Mouse (Mus musculus): ENCODE data around the gene Susd2. TPM values are rescaled to one million over a fixed set of nuclear protein-coding genes. Genes with fewer than 3 reads are reported as not detected.
A peak's percentile ranks its signal among the peaks of the same experiment; 100 is the strongest.

Gene Susd2
- polyA plus RNA-seq, 1 experiment: not detected

GRCm38 (mm10) chr10:75676286-75676685 lies 32.5 kb upstream of the Susd2 start:
- H3K4me1 ChIP-seq (ENCODE audit: control insufficient read depth, insufficient read depth, low read length): peaks cover 54% of the 10 kb centered on the region
- H3K27ac ChIP-seq (ENCODE audit: insufficient read depth, low read depth, low read length): peak overlapping the region; percentile 92
- TF ChIP-seq CTCF (IDR thresholded peaks at IDR 0.05; ENCODE audit: low read depth, low read length): no peak
- TF ChIP-seq POLR2A (IDR thresholded peaks at IDR 0.05; ENCODE audit: borderline replicate concordance, low read depth, low read length): no peak
- peak overlapping the region; percentile 2; the same call in 1 of the 2 replicates for H3K4me3 ChIP-seq (ENCODE audit: insufficient read depth, low read length)

- Histone ChIP-seq H3K4me3 (ENCODE audit: insufficient read depth, low read length) (no peak overlapping the region), H3K4me1 (ENCODE audit: control insufficient read depth, insufficient read depth, low read length) (peaks cover 54% of the 10 kb centered on the region), H3K27ac (ENCODE audit: insufficient read depth, low read depth, low read length) (peak overlapping the region; percentile 92)
- TF ChIP-seq CTCF (IDR thresholded peaks at IDR 0.05; ENCODE audit: low read depth, low read length): no peak
Observed at GRCm38 (mm10) chr10:75675594-75675993, 31.8 kb upstream of the Susd2 start.

- H3K4me1 ChIP-seq (ENCODE audit: control insufficient read depth, insufficient read depth, low read length): peaks cover 22% of the 10 kb centered on the region
- no peak overlapping the region for H3K4me3 ChIP-seq (ENCODE audit: insufficient read depth, low read length)
- H3K27ac ChIP-seq (ENCODE audit: insufficient read depth, low read depth, low read length): no peak overlapping the region
- TF ChIP-seq CTCF (IDR thresholded peaks at IDR 0.05; ENCODE audit: low read depth, low read length) (no peak), POLR2A (IDR thresholded peaks at IDR 0.05; ENCODE audit: borderline replicate concordance, low read depth, low read length) (no peak)
Observed at GRCm38 (mm10) chr10:75669936-75670335, 26.1 kb upstream of the Susd2 start.

GRCm38 (mm10) chr10:75667911-75668270 lies 24.1 kb upstream of the Susd2 start:
- TF ChIP-seq POLR2A (IDR thresholded peaks at IDR 0.05; ENCODE audit: borderline replicate concordance, low read depth, low read length) (no peak), CTCF (IDR thresholded peaks at IDR 0.05; ENCODE audit: low read depth, low read length) (no peak)
- H3K4me3 ChIP-seq (ENCODE audit: insufficient read depth, low read length): peak overlapping the region; percentile 65
- H3K4me1 ChIP-seq (ENCODE audit: control insufficient read depth, insufficient read depth, low read length): peaks cover 16% of the 10 kb centered on the region
- H3K27ac ChIP-seq (ENCODE audit: insufficient read depth, low read depth, low read length): peak overlapping the region; percentile 74

GRCm38 (mm10) chr10:75667115-75667910 lies 23.5 kb upstream of the Susd2 start:
- peak overlapping the region; percentile 74 for H3K27ac ChIP-seq (ENCODE audit: insufficient read depth, low read depth, low read length)
- H3K4me1 ChIP-seq (ENCODE audit: control insufficient read depth, insufficient read depth, low read length): peaks cover 16% of the 10 kb centered on the region
- H3K4me3 ChIP-seq (ENCODE audit: insufficient read depth, low read length): peak overlapping the region; percentile 65
- TF ChIP-seq CTCF (IDR thresholded peaks at IDR 0.05; ENCODE audit: low read depth, low read length) (no peak), POLR2A (IDR thresholded peaks at IDR 0.05; ENCODE audit: borderline replicate concordance, low read depth, low read length) (no peak)

- H3K4me3 ChIP-seq (ENCODE audit: insufficient read depth, low read length): peak overlapping the region; percentile 65
- H3K27ac ChIP-seq (ENCODE audit: insufficient read depth, low read depth, low read length): peak overlapping the region; percentile 74
- TF ChIP-seq POLR2A (IDR thresholded peaks at IDR 0.05; ENCODE audit: borderline replicate concordance, low read depth, low read length) (no peak), CTCF (IDR thresholded peaks at IDR 0.05; ENCODE audit: low read depth, low read length) (no peak)
- peaks cover 16% of the 10 kb centered on the region for H3K4me1 ChIP-seq (ENCODE audit: control insufficient read depth, insufficient read depth, low read length)
Observed at GRCm38 (mm10) chr10:75666451-75667030, 22.7 kb upstream of the Susd2 start.

- peaks cover 16% of the 10 kb centered on the region for H3K4me1 ChIP-seq (ENCODE audit: control insufficient read depth, insufficient read depth, low read length)
- no peak for TF ChIP-seq POLR2A (IDR thresholded peaks at IDR 0.05; ENCODE audit: borderline replicate concordance, low read depth, low read length)
- TF ChIP-seq CTCF (IDR thresholded peaks at IDR 0.05; ENCODE audit: low read depth, low read length): no peak
- H3K27ac ChIP-seq (ENCODE audit: insufficient read depth, low read depth, low read length): no peak overlapping the region
- H3K4me3 ChIP-seq (ENCODE audit: insufficient read depth, low read length): no peak overlapping the region
Observed at GRCm38 (mm10) chr10:75664673-75665270, 21.0 kb upstream of the Susd2 start.

- H3K4me1 ChIP-seq (ENCODE audit: control insufficient read depth, insufficient read depth, low read length): peaks cover 8% of the 10 kb centered on the region
- H3K4me3 ChIP-seq (ENCODE audit: insufficient read depth, low read length): no peak overlapping the region
- TF ChIP-seq CTCF (IDR thresholded peaks at IDR 0.05; ENCODE audit: low read depth, low read length) (no peak), POLR2A (IDR thresholded peaks at IDR 0.05; ENCODE audit: borderline replicate concordance, low read depth, low read length) (no peak)
- no peak overlapping the region for H3K27ac ChIP-seq (ENCODE audit: insufficient read depth, low read depth, low read length)
Observed at GRCm38 (mm10) chr10:75662575-75662974, 18.8 kb upstream of the Susd2 start.

- TF ChIP-seq POLR2A (IDR thresholded peaks at IDR 0.05; ENCODE audit: borderline replicate concordance, low read depth, low read length): no peak
- no peak for TF ChIP-seq CTCF (IDR thresholded peaks at IDR 0.05; ENCODE audit: low read depth, low read length)
- no peak overlapping the region for H3K4me3 ChIP-seq (ENCODE audit: insufficient read depth, low read length)
- no peak overlapping the region for H3K27ac ChIP-seq (ENCODE audit: insufficient read depth, low read depth, low read length)
- H3K4me1 ChIP-seq (ENCODE audit: control insufficient read depth, insufficient read depth, low read length): peaks cover 8% of the 10 kb centered on the region
Observed at GRCm38 (mm10) chr10:75661876-75662275, 18.1 kb upstream of the Susd2 start.

- TF ChIP-seq POLR2A (IDR thresholded peaks at IDR 0.05; ENCODE audit: borderline replicate concordance, low read depth, low read length): no peak
- no peak for TF ChIP-seq CTCF (IDR thresholded peaks at IDR 0.05; ENCODE audit: low read depth, low read length)
- no peak overlapping the region for H3K4me3 ChIP-seq (ENCODE audit: insufficient read depth, low read length)
- H3K4me1 ChIP-seq (ENCODE audit: control insufficient read depth, insufficient read depth, low read length): peaks cover 4% of the 10 kb centered on the region
- no peak overlapping the region for H3K27ac ChIP-seq (ENCODE audit: insufficient read depth, low read depth, low read length)
Observed at GRCm38 (mm10) chr10:75661381-75661780, 17.6 kb upstream of the Susd2 start.
